Mouse (Mus musculus): ENCODE results near the gene Map2k2. TPM values are rescaled to one million over a fixed set of nuclear protein-coding genes. Genes with fewer than 3 reads are reported as not detected.

Map2k2 gene
- polyA plus RNA-seq, 1 experiment from 2014 or later = 130 TPM

DNA sequence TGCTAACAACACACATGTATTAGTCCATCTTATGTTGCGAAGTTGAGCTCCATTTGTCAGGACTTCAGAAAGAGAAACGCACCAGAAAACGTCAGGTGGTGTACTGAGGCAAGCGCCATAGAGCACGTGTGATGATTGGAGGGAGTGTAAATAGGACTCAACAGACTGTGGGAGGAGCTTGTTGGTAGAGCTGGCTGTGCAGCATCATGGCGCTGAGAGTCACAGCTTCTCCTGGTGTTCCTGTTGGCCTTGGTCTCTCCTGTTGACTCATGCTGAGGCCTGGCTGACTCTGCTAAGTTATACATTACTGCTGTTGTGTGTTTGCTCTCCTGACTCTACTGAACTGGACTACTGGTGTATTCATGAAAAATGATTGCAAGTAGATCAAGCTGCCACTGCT, 7.2 kb downstream of the Map2k2 start:
- WGBS (ENCODE audit: insufficient replicate concordance) = 84% methylated on average over 6 of the region's 6 CpGs
- H3K9ac ChIP-seq = no peak overlapping the region
- no peaks in the 10 kb centered on the region for H3K27me3 ChIP-seq
- no peak overlapping the region for H3K4me3 ChIP-seq (replicated peaks)
- no peaks in the 10 kb centered on the region for H3K9me3 ChIP-seq (replicated peaks)
- peaks cover 30% of the 10 kb centered on the region for H3K4me1 ChIP-seq (replicated peaks)
- no peak overlapping the region for H3K4me2 ChIP-seq
- ATAC-seq (ENCODE audit: low read depth) (no peak), DNase-seq (no peak)
- no peak overlapping the region for H3K27ac ChIP-seq
- peaks cover 96% of the 10 kb centered on the region for H3K36me3 ChIP-seq

DNA sequence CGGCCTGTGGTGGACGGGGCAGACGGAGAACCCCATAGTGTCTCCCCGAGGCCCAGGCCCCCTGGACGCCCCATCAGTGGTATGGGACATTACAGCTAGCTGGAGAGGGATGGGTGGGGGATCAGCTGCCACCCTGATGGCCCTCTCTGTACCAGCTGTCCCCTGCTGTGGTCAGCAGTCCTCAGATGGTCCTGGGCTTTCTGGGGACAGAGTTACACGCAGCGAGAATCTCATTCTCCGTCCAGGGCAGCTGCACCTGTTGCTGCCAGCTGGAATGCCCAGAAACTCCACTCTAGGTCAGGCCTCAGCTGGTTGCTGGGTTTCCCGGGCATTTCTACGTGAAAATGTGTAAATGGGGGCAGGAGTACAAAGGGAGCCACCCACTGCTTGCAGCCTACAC, 13.9 kb downstream of the Map2k2 start:
- peaks cover 98% of the 10 kb centered on the region for H3K36me3 ChIP-seq
- no peak overlapping the region for H3K9ac ChIP-seq
- DNase-seq = no peak
- peaks cover 24% of the 10 kb centered on the region for H3K4me1 ChIP-seq (replicated peaks)
- 94% methylated on average over 10 of the region's 10 CpGs for WGBS (ENCODE audit: insufficient replicate concordance)
- no peaks in the 10 kb centered on the region for H3K27me3 ChIP-seq
- no peak overlapping the region for H3K27ac ChIP-seq
- no peak for ATAC-seq (ENCODE audit: low read depth)
- no peak overlapping the region for H3K4me3 ChIP-seq (replicated peaks)
- no peak overlapping the region for H3K4me2 ChIP-seq
- no peaks in the 10 kb centered on the region for H3K9me3 ChIP-seq (replicated peaks)

DNA sequence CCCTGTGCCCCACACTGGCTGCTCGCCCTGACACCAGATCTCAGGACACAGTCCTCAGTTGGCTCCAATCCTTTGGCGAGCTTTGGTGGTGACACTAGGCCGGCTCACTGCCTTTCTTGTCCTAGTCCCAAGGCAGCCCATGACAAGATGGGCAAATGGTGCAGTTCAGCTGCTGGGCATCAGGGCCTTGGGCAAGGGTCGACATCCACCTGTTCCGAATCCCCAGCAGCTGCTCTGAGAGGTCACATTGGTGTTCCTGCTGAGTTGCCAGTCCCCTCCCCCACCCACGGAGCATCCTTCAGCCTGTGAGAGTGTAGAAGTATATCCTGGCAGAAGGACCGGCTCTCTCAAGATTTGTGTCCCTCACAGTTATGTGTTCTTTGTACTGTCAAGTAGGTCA, 14.9 kb downstream of the Map2k2 start:
- no peak overlapping the region for H3K4me2 ChIP-seq
- DNase-seq (no peak), ATAC-seq (ENCODE audit: low read depth) (no peak)
- H3K27me3 ChIP-seq = no peaks in the 10 kb centered on the region
- H3K36me3 ChIP-seq = peaks cover 90% of the 10 kb centered on the region
- H3K9ac ChIP-seq = 0 out of 2 replicates have a peak overlapping the region, but pooled peaks have one; percentile 6
- no peak overlapping the region for H3K27ac ChIP-seq
- H3K4me1 ChIP-seq (replicated peaks) = peaks cover 28% of the 10 kb centered on the region
- H3K4me3 ChIP-seq (replicated peaks) = no peak overlapping the region
- WGBS (ENCODE audit: insufficient replicate concordance) = 85% methylated on average over 7 of the region's 7 CpGs
- H3K9me3 ChIP-seq (replicated peaks) = no peaks in the 10 kb centered on the region

DNA sequence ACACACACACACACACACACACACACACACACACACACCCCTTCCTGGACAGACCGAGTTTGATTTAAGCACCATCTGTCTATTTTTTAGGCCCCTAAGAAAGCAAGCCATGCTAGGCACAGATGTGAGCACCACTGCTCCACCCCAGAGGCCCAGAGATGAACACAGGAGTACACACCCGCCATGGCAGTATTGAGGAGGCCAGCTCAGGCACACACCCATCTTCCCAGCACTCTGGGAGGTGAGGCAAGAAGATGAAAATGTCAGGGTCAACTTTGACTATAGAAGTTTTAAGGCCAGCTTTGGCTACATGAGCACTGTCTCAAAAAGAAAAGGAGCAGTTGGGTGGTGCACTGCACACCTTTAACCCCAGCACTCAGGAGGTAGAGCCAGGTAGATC, 17.2 kb downstream of the Map2k2 start:
- no peaks in the 10 kb centered on the region for H3K9me3 ChIP-seq (replicated peaks)
- peak; percentile 65 for ATAC-seq (ENCODE audit: low read depth)
- H3K4me3 ChIP-seq (replicated peaks) = no peak overlapping the region
- H3K9ac ChIP-seq = 0 out of 2 replicates have a peak overlapping the region, but pooled peaks have one; percentile 27
- H3K27me3 ChIP-seq = no peaks in the 10 kb centered on the region
- 35% methylated on average over 2 of the region's 2 CpGs for WGBS (ENCODE audit: insufficient replicate concordance)
- H3K36me3 ChIP-seq = peaks cover 69% of the 10 kb centered on the region
- no peak for DNase-seq
- peaks cover 37% of the 10 kb centered on the region for H3K4me1 ChIP-seq (replicated peaks)
- H3K27ac ChIP-seq = peak overlapping the region; percentile 58; the same call in 1 of the 2 replicates
- H3K4me2 ChIP-seq = no peak overlapping the region

DNA sequence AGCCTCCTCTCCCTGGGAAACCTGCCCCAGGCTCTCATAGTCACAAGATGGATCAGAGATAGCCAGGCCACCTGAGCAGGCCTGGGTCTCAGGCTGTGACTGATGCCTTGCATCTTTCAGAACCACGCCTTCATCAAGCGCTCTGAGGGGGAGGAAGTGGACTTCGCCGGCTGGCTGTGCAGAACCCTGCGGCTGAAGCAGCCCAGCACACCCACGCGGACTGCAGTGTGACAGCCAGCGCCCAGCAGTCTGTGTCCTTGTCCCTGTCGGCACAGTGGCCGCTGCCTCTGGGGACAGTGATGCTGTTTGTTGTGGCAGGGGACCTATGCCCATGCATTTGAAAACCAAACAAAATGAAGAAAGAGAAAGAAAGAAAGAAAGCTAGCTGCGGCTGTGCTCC, 17.8 kb downstream of the Map2k2 start:
- WGBS (ENCODE audit: insufficient replicate concordance) = 72% methylated on average over 11 of the region's 11 CpGs
- no peak for ATAC-seq (ENCODE audit: low read depth)
- H3K36me3 ChIP-seq = peaks cover 63% of the 10 kb centered on the region

DNA sequence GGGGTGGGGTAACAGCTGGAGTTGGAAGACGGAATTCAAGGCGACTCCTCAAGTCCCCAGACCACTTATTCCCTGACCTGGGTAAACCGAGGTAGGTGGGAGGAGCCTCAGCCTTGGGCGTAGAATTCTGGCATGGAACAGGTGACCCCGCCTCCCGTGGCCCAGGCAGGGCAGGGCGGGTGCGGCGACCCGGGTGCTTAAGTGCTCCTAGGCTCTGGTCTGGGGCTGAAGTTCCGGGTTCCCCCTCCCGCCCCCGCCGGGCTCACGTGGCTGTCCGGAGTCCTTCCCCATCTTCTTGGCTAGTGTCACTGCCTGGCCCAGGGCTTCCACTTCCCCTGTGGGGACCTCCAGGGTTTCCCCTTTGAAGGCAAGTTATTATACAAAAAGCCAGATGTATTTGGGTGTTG, 28.5 kb downstream of the Map2k2 start:
- DNase-seq (peak; percentile 78), ATAC-seq (ENCODE audit: low read depth) (peak; percentile 14)
- peak overlapping the region; percentile 95 for H3K4me2 ChIP-seq
- H3K4me3 ChIP-seq (replicated peaks) = peak overlapping the region; percentile 92
- 1% methylated on average over 16 of the region's 16 CpGs for WGBS (ENCODE audit: insufficient replicate concordance)
- no peaks in the 10 kb centered on the region for H3K27me3 ChIP-seq
- H3K4me1 ChIP-seq (replicated peaks) = peaks cover 53% of the 10 kb centered on the region
- H3K9ac ChIP-seq = peak overlapping the region; percentile 97
- H3K27ac ChIP-seq = peak overlapping the region; percentile 99
- no peaks in the 10 kb centered on the region for H3K9me3 ChIP-seq (replicated peaks)
- peaks cover 5% of the 10 kb centered on the region; the same call in 1 of the 2 replicates for H3K36me3 ChIP-seq

More for the DNA sequence above, 17.8 kb downstream of the Map2k2 start:
- H3K4me3 ChIP-seq (replicated peaks) = no peak overlapping the region
- no peak overlapping the region for H3K9ac ChIP-seq
- no peaks in the 10 kb centered on the region for H3K27me3 ChIP-seq
- no peaks in the 10 kb centered on the region for H3K9me3 ChIP-seq (replicated peaks)
- H3K4me2 ChIP-seq = no peak overlapping the region
- no peak for DNase-seq
- H3K4me1 ChIP-seq (replicated peaks) = peaks cover 43% of the 10 kb centered on the region
- H3K27ac ChIP-seq = peak overlapping the region; percentile 19; the same call in 1 of the 2 replicates

DNA sequence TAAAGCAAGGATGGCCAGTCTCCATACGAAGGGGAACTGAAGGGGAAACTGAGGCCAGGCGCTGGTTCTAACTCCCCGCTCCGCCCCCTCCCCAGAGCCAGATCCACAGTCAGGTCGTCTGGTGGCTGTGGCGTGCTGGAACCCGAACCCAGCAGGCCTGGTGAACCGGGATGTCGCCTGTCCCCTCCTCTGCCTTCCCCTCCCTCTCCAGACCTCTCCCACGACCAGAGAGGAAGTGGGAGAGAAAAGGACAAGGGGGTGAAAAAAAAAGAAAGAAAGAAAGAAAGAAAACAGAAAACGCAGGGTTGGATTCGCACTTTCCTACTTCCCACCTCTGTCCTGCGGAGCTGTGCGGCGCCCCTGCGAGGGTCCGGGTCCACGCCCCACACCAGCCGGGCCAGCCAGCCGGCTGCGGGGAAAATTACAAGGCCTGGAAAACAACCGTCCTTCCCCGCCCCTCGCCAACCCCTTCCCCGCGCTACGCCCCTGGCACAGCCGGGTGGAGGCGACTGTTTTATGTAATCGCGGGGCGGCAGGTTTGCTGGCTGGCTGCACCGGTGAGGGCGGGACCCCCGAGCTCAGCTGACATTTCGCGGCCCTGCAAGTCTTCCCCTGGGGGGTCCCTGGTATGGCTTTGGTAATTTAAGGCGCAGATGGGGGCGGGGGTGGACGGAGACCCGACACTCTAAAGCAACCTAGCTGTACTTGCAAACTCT, 29.4 kb downstream of the Map2k2 start, which contains the start of gene Zbtb7a:
Zbtb7a (plus strand) TSS at position 255 of the 716 bp plus-strand sequence.
- H3K27ac ChIP-seq = peak within 1 kb of the TSS; percentile 99
- ATAC-seq (ENCODE audit: low read depth) (no peak), DNase-seq (peak; percentile 73)
- H3K4me1 ChIP-seq (replicated peaks) = peaks cover 53% of the 10 kb centered on the region
- WGBS (ENCODE audit: insufficient replicate concordance) = under 1% methylated on average over 40 of the region's 41 CpGs
- peak within 1 kb of the TSS; percentile 97 for H3K9ac ChIP-seq
- H3K4me2 ChIP-seq = peak within 1 kb of the TSS; percentile 95
- peak within 1 kb of the TSS; percentile 92 for H3K4me3 ChIP-seq (replicated peaks)
- no peaks in the 10 kb centered on the region for H3K27me3 ChIP-seq
- peaks cover 14% of the 10 kb centered on the region for H3K36me3 ChIP-seq
- H3K9me3 ChIP-seq (replicated peaks) = no peaks in the 10 kb centered on the region

DNA sequence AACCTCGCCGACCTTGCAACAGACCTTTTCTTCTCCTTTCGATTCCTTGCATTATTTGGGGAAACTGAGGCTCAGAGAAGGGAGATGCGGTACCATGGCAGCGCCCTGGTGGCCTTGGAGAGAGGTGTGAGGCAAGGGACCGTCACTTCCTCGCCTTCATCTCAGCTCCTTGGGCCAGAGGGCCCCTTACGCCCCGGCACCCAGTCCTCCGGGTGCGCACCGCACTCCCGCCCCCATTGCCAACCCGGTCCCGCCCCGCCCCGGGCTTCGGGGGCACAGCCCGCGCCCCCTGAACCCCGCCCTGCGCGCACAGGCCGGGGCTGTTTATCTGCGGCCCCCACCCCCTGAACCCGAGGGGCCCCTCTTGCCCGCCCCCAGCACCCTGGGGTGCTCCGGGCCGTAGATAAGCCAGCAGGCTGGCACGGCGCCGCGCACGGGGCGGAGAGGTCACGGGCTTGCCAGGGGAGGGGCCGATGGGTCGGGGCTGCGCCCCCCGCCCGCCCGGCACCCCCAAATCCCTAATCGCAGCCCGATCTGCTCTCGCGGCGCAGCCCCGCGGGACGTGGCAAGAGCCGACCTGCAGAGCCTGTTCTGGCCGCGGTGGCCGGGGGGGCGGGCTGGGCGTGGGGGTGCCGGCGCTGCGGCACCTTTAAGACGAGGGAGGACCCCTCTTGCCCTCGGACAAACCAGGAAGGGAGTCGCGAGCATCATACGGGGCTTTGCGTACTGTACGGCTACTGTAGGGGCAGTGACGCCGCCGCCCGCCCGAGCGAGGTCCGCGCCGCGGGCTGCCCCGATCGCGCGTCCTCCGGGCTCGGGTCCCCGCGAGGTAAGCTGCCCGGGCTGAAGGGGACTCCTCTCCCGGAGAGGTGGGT, 30.4 kb downstream of the Map2k2 start:
- H3K36me3 ChIP-seq = peaks cover 24% of the 10 kb centered on the region
- under 1% methylated on average over 71 of the region's 86 CpGs for WGBS (ENCODE audit: insufficient replicate concordance)
- no peaks in the 10 kb centered on the region for H3K27me3 ChIP-seq
- peak; percentile 83 for DNase-seq
- H3K27ac ChIP-seq = peak overlapping the region; percentile 99
- H3K9ac ChIP-seq = peak overlapping the region; percentile 97
- H3K4me2 ChIP-seq = peak overlapping the region; percentile 95
- no peaks in the 10 kb centered on the region for H3K9me3 ChIP-seq (replicated peaks)
- ATAC-seq (ENCODE audit: low read depth) = peak; percentile 75
- H3K4me1 ChIP-seq (replicated peaks) = peaks cover 61% of the 10 kb centered on the region
- H3K4me3 ChIP-seq (replicated peaks) = peak overlapping the region; percentile 92

DNA sequence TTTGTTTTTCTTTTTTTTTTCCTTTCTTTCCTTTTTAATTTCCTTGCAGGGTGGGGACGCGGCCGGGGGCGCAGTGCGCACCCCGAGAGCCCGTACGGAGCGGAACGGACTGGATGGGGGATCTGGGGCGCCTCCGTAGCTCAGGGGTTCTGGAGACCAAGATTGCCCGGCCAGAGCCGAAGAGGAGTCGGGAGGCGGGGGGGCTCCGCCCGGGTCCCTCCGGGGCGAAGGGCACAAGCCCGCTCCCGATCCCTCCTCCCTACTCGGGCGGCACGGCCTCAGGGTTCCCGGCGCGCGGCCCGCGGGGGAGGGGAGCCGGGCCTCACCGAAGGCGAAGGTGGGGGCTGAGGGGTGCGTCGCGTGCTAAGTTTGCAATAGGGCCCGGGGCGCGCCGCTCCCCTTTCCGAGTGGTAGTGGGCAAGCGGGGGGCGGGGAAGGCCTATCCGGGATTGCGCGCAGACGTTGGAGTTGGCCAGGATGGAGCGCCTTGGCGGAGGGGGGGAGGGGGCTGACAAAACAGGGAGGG, 31.1 kb downstream of the Map2k2 start:
- H3K9me3 ChIP-seq (replicated peaks) = no peaks in the 10 kb centered on the region
- peaks cover 68% of the 10 kb centered on the region for H3K4me1 ChIP-seq (replicated peaks)
- peak overlapping the region; percentile 95 for H3K4me2 ChIP-seq
- H3K9ac ChIP-seq = peak overlapping the region; percentile 97
- DNase-seq (peak; percentile 75), ATAC-seq (ENCODE audit: low read depth) (peak; percentile 3; the same call in 1 of the 2 replicates)
- peaks cover 31% of the 10 kb centered on the region for H3K36me3 ChIP-seq
- under 1% methylated on average over 48 of the region's 50 CpGs for WGBS (ENCODE audit: insufficient replicate concordance)
- peak overlapping the region; percentile 99 for H3K27ac ChIP-seq
- peak overlapping the region; percentile 92 for H3K4me3 ChIP-seq (replicated peaks)
- H3K27me3 ChIP-seq = no peaks in the 10 kb centered on the region

DNA sequence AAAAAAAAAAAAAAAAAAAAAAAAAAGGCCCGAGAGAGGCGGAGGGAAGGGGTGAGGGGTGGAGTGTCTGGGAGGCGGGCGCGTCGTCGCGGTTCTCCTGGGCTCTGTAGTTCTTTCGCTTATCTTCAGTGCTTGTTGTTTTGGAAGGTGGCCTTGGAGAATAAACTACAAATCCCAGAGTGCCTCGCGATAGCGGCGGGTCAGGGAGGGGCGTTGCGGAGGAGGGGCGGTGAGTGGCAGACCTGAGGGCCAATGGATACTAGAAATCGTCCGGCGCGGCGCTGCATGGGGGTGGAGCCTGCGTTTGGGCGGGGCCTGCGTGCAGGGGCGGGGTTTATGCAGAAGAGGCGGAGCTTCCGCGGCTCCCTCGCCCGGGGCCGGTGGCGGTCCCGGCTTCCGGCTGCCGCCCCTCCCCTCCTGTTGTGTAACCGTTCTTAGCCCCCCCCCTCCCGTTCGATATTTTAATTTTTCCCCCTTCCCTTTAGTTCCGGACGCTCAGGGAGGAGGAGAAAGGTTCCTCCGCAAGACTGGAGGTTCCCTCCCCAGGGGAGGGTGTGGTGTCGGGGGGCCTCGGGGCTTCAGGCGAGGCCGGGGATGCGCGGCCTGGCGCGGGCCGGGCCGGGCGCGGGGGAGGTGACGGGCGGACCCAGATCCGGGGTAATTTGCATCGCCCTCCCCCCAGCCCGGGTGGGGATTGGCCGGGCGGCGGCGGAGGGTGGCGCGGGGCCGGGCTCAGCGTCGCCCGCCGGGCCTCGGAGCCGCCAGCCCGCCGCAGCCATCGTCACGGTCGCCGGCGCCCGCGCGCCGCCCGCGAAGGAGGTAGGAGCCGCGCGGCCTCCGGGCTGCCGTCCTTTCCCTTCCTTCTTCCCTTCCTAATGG, 31.8 kb downstream of the Map2k2 start:
- Histone ChIP-seq H3K9me3 (replicated peaks) (no peaks in the 10 kb centered on the region), H3K36me3 (peaks cover 37% of the 10 kb centered on the region), H3K4me3 (replicated peaks) (peak overlapping the region; percentile 92), H3K9ac (peak overlapping the region; percentile 97), H3K27ac (peak overlapping the region; percentile 99), H3K4me1 (replicated peaks) (peaks cover 75% of the 10 kb centered on the region), H3K27me3 (no peaks in the 10 kb centered on the region), H3K4me2 (peak overlapping the region; percentile 99)
- DNase-seq (peak; percentile 99), ATAC-seq (ENCODE audit: low read depth) (peak; percentile 76)
- 1% methylated on average over 74 of the region's 89 CpGs for WGBS (ENCODE audit: insufficient replicate concordance)
